Mouse (Mus musculus): ENCODE results near the gene Slc17a7.

- no peak for TF ChIP-seq GATA1 (IDR thresholded peaks at IDR 0.05; ENCODE audit: low read length)
- TF ChIP-seq TAL1 (IDR thresholded peaks at IDR 0.05; ENCODE audit: low read length): no peak
Observed at GRCm38 (mm10) chr7:45211851-45212251, 48.1 kb downstream of the Slc17a7 start, which contains the start of gene Dkkl1.
